Mouse (Mus musculus) cerebellum, adult 9-11 months (tissue): ENCODE results near the gene Hist1h2bn.

Source experiments
- DNase-seq: peaks from one replicate; pipeline ENCODE4 v3.0.0; 2022

Hist1h2bn gene

DNA sequence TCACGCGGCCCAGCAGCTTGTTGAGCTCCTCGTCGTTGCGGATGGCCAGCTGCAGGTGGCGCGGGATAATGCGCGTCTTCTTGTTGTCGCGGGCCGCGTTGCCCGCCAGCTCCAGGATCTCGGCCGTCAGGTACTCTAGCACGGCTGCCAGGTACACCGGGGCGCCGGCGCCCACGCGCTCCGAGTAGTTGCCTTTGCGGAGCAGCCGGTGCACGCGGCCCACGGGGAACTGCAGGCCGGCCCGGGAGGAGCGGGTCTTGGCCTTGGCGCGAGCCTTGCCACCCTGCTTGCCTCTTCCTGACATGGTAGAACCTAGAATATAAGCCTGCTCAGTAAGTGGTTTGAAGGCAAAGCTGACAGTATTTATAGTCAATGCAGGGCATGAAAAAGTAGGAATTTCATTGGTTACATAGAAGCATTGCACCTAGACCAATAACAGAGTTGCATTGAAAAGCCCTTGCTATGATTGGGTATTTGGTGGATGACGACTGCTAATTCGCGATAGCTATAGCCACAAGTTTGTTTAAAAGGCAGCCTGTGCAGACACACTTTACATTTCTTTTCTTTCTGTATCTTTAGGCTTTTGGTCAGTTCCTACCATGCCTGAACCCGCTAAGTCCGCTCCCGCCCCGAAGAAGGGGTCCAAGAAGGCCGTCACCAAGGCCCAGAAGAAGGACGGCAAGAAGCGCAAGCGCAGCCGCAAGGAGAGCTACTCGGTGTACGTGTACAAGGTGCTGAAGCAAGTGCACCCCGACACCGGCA, at the start of gene Hist1h2bn, which contains the start of gene Hist1h2ak:
Gene Hist1h2bn, plus strand, starts transcription at position 600 of the 762 bp plus-strand sequence.
Gene Hist1h2ak, minus strand, starts transcription at position 304 of the 762 bp plus-strand sequence.
- peak; percentile 86 for DNase-seq

DNA sequence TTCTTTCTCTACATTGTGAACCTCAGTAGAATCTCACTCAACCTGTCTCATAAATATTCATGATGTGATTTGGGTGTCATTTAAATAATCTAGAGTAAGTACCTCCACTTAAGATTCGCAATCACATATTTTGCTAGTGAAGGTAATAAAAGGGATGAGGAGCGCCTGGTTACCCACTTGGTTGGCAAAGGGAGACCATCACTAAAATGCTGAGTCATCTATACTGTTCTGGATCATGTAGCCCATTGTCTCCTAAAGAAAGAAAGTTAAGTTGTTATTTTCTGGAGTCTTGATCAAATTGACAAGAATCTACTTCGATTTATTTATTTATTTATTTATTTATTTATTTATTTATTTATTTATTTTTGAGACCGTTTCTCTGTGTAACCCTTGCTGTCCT, 47.3 kb upstream of the Hist1h2bn start:
- DNase-seq = no peak

DNA sequence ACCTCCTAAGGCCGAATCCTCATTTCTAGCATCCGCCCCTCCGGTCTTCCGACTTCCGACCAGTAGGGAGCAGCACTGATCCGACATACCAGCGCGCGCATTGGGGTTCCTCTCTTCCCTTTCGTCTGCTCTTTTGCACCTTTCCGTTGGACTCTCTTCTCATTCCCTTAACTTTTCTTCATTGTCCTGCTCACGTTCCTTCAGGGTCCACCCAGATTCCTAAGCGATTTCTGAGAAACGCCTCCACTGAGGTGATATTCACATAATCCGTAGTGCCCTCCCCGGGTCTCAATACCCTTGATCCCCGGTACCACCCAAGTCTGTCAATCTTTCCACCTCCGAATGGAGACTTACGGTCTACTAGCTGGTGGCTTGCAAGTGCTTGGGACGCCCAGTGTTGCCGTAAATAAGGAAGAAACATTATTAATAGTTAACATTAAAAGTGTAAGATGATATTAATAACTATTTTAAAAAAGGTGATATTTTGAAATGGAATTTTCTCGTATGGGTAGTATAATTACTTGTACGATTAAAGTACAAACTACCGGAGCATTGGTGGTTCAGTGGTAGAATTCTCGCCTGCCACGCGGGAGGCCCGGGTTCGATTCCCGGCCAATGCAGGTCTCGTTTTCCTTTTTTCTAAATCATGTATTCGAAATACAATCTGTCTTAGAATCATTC, 43.8 kb upstream of the Hist1h2bn start:
- peak; percentile 88 for DNase-seq

DNA sequence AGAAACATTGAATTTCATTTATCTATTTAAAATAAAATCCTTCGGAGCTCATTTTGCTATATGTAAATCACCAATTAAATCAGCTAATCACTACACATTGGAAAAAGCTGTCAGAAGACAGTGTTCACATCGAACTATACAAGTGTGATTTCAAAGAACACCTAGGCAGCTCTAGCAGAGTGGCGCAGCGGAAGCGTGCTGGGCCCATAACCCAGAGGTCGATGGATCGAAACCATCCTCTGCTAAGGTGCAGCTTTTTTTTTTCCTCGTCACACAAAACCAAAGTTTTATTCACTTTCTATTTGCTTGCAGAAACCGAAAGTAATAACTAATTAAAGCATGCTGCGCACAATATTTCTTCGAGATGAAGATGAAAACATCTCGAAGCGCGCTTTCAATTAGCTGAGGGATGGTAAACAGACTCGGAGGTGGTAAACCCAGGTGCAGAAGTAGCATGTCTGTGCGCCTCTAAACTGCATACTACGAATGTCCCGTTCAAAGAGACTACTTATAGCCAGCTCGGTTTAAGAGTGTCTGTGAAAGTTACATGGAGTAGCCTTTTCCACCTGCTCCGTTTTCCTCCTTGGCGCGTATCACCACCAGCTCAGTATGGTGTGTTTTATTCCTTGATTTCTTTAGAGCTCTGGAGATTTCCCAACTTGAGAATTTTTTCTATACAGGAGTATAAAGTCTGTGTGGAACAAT, 43.0 kb upstream of the Hist1h2bn start:
- peak; percentile 80 for DNase-seq

DNA sequence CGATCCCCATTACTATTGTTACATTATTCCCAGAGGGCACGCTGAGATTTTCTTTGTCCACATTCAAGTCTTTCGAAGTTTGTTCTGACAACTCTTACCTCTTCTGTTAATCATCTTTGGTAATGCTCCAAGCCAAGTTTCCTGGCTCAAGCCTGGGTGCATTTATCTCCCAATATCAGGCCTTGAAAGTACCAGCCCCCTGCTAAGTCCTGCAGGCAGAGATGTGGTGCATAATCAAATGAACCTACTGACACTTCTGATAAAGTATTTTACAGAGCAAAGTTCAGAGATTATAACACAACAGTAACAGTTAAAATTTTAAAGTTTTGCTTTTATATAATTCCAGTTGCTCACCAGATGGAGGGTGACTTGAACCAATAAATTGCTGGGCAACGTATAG, 42.2 kb upstream of the Hist1h2bn start:
- DNase-seq = peak; percentile 22

DNA sequence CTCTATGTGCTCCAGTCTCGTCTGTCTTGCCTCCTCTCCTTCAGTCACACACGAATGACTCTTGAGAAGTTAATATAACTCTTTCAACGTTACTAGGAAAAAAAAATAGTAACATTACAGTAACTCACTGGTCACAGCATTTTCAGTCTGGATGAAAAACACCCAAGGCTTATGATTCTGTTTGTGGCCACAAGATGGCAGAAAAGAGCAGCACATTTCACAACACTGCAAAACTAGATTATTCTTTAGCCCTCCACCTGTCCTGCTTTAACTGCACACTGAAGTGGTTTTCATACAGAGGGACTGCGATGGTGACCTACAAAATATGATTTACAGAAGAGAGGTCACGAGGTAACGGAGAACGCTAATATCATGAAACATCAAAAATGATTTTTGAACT, 39.2 kb upstream of the Hist1h2bn start:
- peak; percentile 67 for DNase-seq

DNA sequence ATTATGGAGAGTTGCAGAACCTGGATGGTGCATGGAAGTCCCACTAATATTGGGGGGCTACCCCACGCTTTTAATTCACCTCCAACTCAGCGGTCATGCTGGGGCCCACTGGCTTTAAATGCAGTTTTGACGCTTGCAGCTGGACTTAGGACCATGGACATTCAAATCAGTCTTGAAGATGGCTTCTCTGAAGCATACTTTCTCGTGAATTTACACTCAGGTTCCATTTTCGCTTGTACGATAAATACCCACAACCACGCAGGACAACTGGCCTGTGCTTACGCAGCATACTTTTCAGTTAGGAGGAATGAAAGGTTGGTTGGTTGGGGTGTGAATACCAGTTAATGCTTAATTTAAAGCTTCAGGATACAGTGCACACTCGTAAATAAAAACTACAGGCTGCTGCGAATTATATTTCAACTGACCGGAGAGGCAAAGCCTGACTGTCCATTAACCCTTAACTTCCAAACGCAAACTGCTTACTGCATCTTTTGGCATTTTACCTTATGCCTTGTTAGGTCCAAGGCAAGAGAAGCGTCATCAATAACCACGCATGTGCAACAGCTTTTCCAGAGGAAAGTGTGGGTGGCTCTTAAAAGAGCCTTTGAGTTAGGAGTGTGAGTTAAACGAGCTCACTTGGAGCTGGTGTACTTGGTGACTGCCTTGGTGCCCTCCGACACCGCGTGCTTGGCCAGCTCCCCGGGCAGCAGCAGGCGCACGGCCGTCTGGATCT, 38.6 kb upstream of the Hist1h2bn start:
- no peak for DNase-seq

DNA sequence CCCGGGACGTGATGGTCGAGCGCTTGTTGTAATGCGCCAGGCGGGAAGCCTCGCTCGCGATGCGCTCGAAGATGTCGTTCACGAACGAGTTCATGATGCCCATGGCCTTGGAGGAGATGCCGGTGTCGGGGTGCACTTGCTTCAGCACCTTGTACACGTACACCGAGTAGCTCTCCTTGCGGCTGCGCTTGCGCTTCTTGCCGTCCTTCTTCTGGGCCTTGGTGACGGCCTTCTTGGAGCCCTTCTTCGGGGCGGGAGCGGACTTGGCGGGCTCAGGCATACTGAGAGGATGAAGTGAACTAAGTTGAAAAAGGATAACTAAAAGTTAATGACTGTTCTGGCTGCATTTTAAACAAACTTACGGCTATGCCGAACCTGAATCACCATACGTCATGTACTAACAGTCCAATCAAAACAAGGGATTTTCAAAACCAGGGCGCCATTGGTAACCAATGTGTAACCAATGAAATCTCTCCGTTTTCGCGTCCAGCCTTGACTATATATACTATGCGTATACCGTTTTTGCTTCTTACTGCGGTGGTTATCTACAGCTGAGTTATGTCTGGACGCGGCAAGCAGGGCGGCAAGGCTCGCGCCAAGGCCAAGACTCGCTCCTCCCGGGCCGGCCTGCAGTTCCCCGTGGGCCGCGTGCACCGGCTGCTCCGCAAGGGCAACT, 37.9 kb upstream of the Hist1h2bn start, which contains the start of the genes Hist1h2bl and Hist1h2ai:
Gene Hist1h2bl, minus strand, starts transcription at position 280 of the 676 bp plus-strand sequence.
Gene Hist1h2ai, plus strand, starts transcription at position 559 of the 676 bp plus-strand sequence.
- DNase-seq = peak; percentile 92

DNA sequence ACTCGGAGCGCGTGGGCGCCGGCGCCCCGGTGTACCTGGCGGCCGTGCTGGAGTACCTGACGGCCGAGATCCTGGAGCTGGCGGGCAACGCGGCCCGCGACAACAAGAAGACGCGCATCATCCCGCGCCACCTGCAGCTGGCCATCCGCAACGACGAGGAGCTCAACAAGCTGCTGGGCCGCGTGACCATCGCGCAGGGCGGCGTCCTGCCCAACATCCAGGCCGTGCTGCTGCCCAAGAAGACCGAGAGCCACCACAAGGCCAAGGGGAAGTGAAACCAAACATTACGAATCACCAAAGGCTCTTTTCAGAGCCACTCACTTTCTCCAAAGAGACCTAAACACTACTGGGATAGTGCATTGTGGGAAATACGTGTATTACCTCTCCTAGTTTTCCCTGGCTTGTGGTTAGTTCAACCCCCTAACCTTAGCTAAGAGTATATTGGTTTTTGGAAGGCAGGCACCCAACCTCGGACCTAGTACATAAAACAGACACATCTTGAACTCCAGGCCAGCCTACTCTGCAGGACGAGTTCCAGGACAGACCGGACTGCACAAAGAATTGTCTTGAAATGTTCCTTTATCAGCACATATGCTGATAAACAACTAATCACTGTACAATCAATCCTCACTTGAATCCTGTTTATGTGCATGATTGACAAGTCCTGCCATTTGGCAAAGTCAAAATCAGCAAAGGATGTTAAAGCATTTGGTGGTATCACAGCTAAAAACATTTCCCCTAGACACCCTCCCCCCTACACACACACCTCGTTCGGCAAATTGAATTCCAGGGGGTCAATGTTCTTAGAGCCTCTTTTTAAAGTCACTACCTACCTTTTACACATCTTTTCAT, 37.2 kb upstream of the Hist1h2bn start:
- DNase-seq = peak; percentile 30

DNA sequence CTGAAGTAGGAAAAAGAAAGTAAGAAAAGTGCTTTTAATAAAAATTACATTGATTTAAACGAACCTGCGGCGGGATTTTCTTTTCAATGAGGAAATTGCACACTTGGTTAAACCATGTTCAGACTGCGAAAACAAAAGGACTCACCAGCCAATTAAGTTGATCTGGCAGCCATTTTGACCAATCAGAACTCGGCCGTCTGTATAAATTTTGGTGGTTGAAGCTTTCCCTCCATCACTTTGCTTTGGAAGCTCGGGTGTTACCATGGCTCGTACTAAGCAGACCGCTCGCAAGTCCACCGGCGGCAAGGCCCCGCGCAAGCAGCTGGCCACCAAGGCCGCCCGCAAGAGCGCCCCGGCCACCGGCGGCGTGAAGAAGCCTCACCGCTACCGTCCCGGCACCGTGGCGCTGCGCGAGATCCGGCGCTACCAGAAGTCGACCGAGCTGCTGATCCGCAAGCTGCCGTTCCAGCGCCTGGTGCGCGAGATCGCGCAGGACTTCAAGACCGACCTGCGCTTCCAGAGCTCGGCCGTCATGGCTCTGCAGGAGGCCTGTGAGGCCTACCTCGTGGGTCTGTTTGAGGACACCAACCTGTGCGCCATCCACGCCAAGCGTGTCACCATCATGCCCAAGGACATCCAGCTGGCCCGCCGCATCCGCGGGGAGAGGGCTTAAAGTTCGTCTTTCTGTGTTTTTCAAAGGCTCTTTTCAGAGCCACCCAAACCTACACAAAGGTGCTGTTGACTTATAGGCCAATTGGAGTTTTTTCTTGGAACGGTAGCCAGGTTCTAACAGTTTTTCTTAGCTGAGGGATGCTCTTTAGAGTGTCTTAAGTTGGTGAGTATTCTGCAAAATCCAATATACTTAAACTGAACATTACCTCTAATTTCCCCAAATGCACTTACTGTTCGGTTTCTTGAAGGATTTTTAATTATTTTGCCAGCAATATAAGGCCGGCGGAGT, 36.2 kb upstream of the Hist1h2bn start, which contains the start of gene Hist1h3h:
Gene Hist1h3h, plus strand, starts transcription at position 263 of the 961 bp plus-strand sequence.
- peak; percentile 85 for DNase-seq

DNA sequence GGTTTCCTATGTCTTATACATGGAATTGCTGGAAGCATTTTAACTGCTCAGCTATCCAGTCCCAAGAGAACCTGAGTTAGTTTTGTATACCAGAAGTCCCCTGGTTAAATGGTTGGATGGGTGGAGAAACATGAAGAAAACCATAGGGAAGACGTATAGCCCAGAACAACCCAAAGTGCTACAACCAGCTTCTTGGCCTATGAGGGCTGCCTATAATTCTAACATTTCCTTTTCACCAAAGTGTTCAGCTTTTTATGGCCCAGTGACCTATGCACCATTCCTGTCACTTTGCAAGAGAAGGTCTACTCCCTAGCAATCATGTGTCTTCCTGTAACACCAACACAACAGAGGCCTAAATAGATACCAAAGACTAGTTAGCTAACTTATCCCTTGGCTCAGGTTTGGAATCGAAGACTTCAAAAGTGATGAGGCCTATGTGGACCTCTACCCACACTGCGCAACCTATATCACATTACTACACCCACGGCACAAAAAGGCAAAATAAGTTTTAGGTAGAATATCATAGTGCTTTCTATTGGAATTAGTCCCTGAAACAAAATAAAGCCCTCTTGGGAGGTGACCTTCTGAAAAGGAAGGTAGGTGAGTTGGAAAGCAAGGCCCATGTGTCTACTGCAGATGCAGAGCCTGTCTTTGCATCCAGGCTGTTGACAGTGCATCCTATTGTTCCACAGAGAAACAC, 35.4 kb upstream of the Hist1h2bn start:
- no peak for DNase-seq

DNA sequence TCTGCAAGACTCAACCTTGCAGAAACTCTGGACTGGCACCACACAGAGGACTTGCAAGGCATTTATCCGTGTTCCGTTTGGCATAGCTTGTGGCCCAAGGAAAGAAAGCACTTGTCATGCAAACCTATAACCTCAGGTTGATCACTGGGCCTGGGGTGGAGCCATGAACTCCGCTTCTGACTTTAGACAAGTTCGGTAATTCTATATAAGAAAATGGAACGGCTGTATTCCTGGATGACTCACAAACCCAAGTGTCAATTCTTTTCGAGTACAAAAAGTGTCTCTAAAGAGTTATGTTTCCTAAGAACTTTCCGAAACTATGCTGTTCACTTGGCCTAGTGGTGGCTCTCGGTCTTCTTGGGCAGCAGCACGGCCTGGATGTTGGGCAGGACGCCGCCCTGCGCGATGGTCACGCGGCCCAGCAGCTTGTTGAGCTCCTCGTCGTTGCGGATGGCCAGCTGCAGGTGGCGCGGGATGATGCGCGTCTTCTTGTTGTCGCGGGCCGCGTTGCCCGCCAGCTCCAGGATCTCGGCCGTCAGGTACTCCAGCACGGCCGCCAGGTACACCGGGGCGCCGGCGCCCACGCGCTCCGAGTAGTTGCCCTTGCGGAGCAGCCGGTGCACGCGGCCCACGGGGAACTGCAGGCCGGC, 32.7 kb upstream of the Hist1h2bn start:
- peak; percentile 11 for DNase-seq

DNA sequence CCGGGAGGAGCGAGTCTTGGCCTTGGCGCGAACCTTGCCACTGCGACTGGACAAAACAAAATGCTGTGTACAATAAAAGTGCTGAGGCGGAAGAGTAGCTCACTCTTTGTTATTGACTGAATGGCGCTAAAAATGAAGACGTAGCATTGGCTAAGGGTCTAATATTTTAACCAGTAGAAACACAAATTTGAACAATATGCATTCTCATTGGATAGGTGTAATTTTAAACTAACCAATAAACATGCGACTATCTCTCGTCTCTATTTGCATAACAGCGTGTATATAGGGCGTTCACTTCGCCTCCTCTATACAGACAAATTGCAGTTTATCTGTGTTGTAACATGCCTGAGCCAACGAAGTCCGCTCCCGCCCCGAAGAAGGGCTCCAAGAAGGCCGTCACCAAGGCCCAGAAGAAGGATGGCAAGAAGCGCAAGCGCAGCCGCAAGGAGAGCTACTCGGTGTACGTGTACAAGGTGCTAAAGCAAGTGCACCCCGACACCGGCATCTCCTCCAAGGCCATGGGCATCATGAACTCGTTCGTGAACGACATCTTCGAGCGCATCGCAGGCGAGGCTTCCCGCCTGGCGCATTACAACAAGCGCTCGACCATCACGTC, 32.1 kb upstream of the Hist1h2bn start, which contains the start of gene Hist1h2bm:
Gene Hist1h2bm, plus strand, starts transcription at position 288 of the 616 bp plus-strand sequence.
- DNase-seq = peak; percentile 76

DNA sequence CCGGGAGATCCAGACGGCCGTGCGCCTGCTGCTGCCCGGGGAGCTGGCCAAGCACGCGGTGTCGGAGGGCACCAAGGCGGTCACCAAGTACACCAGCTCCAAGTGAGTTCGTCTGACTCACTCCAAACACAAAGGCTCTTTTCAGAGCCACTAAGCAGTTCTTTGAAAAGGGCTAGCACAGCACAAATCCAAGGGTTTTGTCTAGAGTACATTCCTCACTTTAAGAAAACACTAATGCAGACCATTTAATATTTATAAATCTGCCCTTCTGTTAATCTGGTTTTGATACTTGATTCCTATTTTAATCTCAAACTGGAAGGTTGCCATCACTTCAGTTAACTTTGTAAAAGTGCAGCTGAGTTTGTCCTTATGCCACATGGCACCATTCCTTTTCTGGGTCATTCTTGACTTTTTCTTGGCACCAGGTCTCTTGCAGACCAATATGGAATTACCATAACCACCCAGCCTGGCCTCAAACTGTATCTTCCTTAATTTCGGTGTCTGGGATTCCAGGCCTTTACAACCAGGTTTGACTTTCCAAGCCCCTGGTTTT, 31.5 kb upstream of the Hist1h2bn start:
- DNase-seq = no peak

DNA sequence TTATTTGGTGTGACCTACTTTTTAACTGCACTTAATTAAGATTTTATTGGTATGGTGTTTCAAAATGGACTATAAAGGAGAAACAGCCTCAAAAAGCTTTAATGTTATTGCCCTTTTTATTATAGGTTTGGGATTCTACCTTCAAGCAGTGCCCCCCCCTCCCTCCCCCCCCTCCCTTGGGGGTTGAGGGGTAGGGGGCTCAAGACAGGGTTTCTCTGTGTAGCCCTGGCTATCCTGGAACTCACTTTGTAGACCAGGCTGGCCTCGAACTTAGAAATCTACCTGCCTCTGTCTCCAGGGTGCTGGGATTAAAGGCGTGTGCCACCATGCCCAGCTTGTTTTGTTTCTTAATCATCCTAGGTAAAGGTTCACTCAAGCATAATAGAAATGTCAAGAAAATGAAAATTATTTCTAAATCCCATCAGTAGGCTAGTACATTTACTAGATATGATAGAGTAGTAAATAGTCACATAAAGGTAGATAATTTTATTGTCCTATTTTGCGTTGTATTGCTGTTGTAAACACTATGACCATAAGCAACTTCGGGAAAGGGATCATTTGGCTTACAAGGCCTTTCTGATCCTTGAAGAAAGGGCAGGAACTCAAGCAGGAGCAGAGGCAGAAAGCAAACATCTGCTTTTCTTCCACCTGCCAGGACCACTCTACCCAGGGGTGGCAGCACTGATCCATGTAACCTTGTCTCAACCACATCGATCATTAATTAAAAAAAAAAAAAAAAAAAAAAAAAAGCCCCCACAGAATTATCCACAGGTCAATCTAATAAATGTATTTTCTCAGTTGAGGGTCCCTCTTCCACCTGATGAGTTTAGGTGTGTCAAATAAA, 30.7 kb upstream of the Hist1h2bn start:
- no peak for DNase-seq

DNA sequence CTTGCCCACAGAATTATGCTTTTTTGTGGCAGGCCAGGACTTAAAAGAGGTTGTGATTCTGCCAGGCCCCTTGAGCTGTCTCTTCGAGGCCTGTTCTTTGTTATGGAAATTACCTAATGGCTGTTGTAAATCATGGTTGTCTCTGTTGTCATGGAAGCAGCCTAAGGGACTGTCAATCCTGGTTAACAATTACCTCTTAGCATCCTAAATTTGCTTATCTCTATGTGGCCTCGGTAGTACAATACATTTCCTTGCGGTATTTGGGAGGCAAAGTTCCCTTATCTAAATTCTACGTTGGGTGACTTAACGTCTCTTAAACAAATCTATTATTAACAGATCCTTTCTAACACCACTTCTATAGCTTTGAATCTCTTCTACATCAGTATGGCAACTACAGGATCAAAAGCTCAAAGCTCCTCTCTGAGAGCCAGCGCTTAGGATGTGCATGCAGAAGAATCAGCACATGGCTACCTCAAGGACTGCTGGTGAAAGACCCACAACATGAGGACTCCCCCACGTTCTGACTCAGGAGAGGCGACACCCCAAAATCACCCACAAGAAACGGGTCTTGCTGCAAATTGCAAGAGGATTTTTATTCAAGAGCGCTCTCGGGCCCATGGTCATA, 25.9 kb upstream of the Hist1h2bn start:
- DNase-seq = no peak
